Mouse (Mus musculus): ENCODE data around the gene Scaf1.

Scaf1 gene

DNA sequence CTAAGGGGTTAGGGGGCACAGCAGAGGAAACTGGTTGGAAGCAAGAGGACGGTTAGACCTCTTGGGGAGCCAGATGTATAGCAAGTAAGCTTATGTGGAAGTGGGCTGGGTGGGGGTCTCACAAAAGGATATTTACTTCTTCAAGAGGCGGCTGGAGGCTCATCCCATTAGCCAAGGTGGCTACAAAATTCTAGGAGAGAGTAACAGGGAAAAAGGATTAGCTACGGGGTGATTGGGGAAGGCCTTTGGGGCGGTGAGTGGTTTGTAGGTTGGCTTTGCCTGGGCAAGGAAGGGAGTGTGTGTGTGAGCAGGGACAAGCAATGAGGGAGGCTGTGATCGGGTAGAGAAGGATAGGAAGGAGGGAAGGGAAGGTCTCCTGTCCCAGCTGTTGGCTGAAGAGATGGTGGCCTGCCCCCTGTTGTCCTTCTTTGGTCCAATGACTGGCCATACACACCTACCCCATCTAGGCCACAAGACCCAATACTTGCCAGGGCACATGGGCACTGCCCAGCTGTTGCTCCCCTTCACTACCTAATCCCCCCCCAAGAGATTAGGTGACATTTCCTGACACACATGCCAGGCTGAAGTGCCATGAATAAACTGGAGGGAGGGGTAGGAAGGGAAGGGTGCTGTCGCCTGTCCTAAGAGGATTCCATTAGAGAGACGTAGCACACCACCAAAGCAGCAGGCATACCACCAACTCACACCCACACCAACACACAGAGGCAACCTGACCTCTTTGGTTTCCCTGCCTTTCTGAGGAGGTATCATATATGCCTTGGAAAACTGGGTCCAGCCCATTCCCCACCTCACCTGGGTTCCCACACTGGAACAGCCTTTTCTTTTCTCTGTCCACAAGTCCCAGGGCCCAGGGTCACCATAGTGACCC, 32.0 kb downstream of the Scaf1 start:
- DNase-seq (ENCODE audit: low spot score) = no peak

DNA sequence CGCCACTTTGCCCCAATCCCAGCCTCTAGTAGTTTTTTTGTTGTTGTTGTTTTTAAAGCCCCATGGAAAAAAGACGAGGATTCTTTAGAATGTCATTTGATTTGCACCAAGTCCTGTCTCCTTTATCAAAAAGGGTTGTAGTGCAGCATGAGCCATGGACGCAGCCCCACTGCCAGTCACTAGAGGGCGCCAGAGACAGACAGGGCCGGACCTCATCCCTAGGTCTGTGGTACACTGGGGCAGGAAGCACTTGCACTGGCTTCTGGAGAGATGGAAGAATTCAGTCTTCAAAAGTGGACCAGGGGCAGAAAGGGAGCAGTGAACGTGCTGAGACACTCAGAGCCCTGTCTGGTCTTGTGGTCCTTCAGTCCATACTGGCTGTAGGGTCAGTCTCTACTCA, 33.1 kb downstream of the Scaf1 start:
- peak; percentile 88 for DNase-seq (ENCODE audit: low spot score)

DNA sequence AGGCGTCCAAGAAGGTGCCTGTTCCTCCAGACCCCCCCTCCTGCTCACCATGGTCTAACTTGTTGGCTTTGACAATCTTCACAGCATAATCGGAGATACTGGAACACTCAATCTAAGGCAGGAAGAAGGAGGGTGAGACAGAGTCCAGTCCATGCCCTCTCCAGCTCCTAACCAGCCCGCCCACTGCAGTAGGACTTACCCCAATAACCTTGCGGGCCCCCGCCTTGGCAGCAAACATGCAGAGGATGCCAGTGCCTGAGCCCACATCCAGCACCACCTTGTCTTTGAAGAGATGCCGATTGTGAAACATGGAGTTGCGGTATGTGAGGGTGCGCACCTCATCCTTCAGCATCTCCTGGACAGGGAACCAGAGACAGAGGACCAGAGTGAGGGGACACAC, 34.6 kb downstream of the Scaf1 start:
- no peak for DNase-seq (ENCODE audit: low spot score)

DNA sequence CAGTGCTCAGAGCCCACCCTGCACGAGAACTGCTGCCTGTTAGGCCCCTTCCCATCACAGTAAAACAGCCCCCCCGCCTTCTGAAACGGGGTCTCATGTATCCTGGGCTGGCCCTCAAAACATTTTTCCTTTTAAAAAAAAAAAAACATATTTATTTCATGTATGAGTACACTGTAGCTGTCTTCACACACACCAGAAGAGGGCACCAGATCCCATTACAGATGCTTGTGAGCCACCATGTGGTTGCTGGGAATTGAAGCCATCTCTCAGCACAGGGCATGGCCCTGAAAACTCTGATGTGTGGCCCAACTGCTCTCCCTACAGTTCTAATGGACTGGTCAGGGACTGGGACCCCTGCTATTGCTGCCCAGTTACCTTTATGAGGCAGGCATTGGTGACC, 37.9 kb downstream of the Scaf1 start:
- DNase-seq (ENCODE audit: low spot score) = no peak

DNA sequence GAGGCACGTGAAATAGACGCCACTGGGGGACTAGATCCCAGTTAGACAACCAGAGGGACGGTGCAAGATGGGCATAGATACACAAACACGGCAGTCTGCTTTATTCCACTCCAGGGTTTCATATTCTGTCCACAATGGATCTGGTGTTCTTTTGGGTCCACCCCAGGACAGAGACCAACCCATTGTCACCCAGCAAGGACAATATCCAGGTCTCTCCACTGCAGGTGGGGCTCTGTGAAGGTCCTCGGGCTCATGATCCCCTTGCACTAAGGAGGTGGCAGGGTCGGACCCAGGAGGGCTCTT, 41.1 kb downstream of the Scaf1 start:
- no peak for DNase-seq (ENCODE audit: low spot score)

DNA sequence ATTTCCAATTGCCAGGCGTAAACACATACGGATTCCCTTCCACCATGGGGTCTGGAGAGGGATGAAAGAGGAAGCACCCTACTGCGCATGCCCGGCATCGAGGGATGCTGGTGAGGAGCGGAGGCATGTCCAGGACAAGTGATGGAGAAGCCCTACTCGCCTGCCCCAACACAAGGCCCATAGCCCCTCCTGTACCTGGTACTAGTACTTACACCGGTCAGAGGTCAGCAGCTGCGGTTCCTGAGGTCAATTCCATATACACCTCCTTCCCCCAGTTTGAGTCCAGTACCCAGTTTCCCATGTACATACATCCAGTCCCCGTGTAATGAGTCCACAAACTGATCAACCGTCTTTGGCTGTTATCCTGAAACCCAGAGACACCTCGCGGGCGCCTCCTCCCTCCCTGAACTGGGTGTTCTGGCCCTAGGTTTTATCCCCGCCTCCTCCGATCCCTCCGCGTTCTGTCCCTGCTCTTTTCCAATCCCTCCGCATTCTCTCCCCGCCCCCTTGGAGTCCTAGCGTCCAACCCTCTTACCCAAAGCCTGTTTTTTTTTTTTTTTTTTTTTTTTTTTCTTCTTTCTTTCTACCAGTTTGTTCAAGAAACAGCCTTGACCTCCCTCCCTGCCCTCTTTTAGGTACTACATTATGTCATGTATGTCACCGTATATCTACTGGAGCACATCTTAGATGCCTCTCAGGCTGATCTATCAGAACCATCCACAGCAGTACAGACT, 41.6 kb downstream of the Scaf1 start, which contains the start of gene Cpt1c:
Gene Cpt1c, minus strand, starts transcription at position 469 of the 734 bp plus-strand sequence.
- peak; percentile 78 for DNase-seq (ENCODE audit: low spot score)

DNA sequence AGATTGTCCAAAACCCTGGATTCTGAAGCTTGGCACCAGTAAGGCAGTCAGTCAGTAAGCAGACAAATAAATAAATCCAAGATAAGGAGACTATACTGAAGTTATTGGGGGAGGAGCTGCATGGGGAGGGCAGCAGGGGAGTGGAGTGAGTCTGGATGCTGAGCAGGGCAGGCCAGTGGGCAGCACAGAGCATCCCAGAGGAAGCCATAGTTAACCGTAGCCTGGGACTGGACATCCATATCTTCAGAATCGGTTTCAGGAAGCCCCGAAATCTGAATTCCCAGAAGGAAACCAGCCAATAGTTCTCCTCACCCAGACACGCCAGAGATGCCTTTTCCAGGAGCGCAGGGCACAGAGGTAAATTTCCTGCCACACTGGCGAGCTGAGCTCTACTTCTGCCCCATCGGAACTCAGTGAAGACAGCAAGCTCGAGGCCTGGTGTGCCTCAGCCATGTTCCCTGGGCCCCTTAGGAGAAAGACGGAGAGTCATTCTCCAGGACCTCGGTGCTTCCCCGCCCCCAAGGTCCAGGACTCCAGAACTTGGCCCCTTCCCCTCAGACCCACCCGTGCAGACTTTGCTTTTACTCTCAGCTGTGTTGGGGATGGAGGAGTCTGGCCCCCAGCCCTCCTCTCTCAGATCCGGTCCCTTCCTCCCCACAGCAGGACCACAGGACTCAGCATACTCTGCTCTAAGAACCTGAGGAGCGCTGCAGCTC, 42.6 kb downstream of the Scaf1 start:
- DNase-seq (ENCODE audit: low spot score) = no peak

DNA sequence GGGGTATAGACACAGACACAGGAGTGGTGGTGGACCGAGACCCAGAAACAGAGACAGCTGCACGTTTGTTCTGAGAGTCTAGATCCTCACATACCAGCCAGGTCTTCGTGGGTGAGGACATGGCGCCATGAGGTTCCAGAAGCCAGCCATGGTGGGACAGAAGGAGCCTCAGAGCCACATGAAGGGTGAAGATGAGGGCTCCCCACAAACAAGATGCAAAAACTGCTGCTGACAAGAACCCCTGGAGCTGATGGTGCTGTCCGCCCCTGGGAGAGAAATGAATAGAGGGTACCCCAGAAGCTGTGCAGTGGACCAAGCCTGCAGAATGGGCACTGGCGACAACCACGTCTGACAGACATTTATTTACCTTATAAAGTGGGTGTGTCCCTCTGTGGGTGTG, 45.0 kb downstream of the Scaf1 start:
- DNase-seq (ENCODE audit: low spot score) = no peak

DNA sequence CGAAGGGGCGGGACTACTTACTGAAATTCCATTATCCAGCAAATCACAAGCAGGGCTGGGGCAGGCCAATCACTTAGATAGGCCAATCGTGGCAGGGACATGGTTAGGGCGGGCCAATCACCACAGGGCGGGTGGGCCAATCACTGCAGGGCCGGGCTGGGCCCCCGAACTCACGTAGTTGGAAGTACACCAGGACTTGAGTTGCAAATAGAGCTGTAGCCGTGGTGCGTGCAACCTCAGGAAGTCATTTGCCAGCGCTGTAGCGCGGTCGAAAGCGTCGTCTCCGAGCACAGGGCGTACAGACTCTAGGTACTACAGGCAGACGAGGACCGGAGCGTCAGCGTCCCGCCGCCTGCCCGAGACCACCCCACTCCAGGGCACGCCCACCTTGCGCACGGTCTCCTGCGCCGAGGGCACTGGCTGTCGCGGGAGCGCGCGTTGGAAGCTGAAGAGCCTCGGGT, 45.9 kb downstream of the Scaf1 start:
- peak; percentile 91 for DNase-seq (ENCODE audit: low spot score)

DNA sequence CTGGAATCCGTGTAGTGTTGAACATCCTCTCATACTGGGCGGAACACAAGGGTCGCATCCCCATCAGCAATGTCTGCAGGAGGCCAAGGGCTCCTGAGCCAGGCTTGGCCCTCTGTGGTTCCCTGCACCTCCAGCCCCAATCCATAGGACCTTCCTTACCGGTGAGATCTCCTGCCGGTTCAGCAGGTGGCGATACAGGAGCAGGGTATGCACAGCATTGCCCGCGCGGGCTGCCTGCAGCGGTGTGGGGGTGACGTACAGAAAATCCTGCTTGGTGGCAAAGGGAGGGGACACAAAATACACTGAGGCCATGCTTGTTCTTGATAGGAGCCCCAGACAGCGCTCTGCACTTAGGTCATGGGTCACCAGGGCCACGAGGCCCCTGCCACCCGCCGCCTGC, 49.5 kb downstream of the Scaf1 start:
- no peak for DNase-seq (ENCODE audit: low spot score)

DNA sequence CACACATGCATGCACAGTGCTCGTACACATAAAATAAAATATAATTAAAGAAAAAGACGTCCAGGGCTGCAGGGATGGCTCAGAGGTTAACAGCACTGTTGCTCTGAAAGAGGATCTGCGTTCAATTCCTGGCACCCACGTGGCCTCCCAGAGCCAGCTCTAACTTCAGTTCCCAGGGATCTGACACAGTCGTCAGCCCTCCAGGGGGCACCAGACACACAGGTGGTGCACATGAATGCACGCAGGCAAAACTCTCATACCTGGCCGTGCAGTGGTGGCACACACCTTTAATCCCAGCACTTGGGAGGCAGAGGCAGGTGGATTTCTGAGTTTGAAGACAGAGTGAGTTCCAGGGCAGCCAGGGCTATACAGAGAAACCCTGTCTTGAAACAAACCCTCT, 50.2 kb downstream of the Scaf1 start:
- no peak for DNase-seq (ENCODE audit: low spot score)

DNA sequence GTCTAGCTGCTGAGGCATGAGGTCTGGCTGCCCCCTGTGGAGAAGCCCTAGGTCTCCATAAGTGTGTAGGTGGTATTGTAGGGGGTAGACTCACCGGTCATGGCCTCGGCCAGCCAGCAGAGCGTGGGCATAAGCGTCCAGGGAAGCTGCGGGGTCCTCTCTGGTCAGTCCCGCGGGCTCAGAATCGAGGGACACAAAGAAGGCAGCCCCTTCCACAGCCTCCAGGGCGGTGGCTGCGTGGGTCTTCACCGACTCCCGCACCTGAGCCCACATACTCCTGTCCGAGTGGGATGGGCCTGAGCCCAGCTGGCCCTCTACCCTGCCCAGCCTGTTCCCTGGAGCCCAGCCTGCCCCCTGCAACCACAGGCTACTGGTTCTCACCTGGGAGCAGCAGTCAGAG, 51.2 kb downstream of the Scaf1 start:
- no peak for DNase-seq (ENCODE audit: low spot score)

DNA sequence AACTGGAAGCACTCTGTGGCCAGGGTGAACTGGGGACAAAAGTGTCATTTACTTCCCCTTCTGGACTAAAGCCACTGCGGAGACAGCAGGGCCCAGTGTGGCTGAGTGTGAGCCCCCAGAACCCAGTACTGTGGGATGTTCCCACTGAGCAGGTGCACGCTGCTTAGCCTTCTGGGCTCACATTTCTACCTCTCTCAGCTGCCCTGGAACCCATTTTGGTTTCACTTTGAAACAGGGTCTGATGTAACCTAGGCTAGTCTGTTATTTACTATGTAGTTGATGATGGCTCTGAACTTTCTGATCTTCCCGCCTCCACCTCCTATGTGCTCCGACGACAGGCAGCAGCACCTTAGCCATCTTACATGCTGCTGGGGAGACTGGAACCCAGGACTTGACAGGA, 53.3 kb downstream of the Scaf1 start:
- no peak for DNase-seq (ENCODE audit: low spot score)

DNA sequence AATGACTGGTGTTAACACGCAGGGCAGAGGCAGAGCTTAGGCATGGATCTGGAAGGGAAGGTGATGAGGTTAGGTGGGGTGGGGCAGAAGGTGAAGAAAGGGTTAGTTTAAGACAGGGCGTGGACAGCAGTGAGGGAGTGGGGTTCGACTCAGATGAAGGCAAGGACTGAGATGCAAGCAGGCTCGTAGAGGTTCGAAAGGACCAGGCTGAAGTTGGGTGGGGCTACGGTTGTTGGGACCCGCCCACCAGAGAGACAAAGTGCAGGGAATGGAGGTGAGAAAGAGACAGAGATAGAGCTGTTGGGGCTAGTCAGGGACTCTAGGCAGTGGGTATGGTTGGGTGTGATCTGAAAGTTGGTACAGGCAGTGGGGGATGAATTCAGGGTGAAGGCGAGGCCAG, 53.8 kb downstream of the Scaf1 start:
- DNase-seq (ENCODE audit: low spot score) = no peak

DNA sequence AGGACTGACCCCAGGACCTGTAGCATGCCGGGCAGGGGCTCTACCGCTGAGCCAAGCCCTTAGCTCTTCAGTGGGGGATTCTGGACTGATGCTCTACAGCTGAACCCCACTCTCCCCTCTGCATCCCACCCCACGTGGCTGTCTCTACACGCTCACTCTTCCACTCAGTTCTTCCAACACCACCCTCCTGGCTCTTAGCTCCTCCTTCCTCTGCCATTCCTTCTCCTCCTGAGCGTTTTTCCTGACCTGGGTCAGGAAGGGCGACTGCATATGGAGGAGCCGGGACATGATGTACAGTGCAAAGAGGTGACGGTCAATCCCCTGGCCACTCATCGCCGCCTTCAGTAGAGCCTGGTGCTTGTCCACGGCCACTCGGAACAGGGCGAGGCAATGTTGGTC, 55.7 kb downstream of the Scaf1 start:
- no peak for DNase-seq (ENCODE audit: low spot score)

DNA sequence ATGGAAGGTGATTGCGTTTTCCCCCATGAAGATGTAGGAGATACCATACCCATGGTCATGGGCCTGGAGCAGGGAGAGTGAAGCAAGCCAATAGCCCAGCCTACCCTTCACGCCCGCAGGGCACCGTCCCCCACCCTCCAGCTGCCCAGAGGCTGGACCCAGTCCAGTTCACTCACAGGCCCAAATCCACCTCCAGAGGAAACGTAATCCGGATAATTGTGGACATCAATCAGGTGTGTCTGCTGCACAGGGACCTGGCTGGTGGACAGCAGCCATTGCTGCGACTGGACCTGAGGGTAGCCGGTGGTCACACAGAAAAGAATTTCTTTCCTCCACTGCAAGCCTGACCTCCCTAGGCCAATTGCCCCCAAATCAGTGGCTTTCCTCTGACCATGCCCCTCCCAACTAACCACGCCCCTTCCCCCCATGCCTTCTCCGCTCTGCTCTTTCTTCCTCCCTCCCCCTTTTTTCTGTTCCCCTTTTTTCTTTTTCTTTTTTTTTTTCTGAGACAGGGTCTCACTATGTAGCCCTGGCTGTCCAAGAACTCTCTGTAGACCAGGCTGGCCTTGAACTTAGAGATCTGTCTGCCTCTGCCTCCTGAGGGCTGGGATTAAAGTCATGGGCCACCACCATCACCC, 56.2 kb downstream of the Scaf1 start:
- DNase-seq (ENCODE audit: low spot score) = no peak

DNA sequence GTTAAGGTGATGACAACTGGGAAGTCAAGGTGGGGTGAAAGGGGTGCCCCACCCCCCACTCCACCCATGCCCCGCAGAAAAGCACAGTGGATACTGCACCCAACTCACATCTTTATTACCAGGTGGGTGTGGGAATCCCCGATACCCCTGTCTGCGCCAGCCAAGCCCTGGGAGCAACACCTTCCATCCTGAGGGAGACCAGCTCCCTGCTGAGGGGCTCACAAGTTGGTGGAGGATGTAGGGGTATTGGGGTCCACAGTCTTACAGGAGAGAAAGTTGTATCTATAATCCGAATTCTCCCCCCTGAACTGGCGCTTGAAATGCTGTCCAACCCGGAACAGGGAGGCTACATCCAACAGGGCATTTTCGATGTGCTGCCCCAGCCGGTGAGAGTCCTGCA, 56.9 kb downstream of the Scaf1 start:
- no peak for DNase-seq (ENCODE audit: low spot score)

DNA sequence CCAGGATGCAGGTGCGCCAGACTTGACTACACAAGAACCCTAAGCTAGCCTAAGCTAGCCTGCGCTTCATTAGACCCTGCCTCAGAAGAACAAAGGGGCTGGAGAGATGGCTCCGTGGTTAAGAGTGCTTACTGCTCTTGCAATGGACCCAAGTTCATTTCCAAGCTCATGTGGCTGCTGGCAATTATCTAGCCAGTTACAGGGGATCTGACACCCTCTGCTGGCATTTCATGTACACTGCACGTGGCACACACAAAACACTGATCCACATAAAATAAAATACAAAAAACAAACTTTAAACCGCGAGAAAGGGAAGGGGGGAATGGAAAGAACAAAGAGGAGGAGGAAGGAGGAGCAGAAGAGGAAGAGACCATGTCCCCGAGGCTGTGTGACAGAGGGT, 58.0 kb downstream of the Scaf1 start:
- peak; percentile 50 for DNase-seq (ENCODE audit: low spot score)

DNA sequence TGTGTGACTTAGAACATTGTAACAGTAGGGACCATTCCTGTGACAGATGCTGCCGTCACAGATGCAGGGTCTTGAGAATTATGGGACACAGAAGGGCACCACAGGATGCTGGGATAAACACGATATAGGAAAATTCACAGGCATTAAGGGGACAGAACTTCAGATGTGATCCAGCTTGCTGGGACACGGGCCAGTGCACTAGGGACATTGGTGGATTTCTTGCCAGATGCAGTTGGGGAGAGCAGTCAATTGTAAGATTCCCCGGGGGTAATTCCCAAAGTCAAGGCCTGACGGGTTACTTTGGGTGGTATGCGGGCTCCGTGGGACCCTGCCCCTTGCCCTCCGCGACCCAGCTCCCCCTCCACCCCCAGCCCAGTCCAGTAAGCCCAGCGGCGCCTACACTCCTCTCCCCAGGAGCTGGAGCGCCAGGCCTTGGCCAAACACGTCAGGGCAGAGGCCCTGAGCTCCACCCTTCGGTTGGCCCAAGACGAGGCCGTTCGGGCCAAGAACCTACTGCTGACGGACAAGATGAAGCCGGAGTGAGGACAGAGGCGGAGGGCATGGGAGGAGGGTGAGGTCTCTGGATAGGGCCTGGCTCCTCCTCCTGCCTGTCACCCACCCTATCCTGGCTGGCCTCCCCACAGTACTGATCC, 58.9 kb downstream of the Scaf1 start:
- DNase-seq (ENCODE audit: low spot score) = peak; percentile 65

DNA sequence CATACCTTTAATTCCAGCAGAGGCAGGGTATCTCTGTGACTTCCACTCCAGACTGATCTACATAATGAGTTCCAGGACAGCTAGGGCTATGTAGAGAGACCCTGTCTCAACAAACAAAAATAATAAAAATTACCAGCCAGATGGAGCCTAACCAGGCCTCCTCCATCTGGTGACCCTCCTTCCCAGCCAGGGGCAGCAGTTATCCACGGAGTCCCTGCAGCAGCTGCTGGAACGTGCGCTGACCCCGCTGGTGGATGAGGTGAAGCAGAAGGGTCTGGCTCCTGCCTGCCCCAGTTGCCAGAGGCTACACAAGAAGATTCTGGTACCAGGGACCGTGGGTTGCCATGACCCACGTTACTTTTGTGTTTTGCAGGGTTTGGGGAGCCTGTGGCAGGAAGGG, 59.9 kb downstream of the Scaf1 start:
- DNase-seq (ENCODE audit: low spot score) = no peak

DNA sequence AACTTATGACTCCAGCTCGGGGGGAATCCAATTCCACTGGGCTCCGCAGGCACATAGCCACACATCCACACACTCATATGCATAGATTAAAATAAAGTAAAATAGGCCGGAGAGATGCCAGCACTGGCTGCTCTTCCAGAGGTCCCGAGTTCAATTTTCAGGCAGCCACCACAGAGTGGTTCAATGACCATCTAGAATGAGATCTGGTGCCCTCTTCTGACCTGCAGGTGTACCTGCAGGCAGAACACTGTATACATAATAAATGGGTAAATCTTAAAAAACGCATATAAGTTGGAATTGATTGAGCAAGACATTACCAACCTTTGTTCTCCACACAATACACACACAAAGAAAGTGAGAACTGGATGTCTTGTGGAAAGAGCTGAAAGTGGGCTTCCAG, 60.5 kb downstream of the Scaf1 start:
- DNase-seq (ENCODE audit: low spot score) = no peak

All from lung, postnatal 25 days (tissue).